Mouse (Mus musculus) left cerebral cortex, postnatal 36 days (tissue): ENCODE results near the gene Medag. TPM values are rescaled to one million over a fixed set of nuclear protein-coding genes. Genes with fewer than 3 reads are reported as not detected.
A peak's percentile ranks its signal among the peaks of the same experiment; 100 is the strongest.

Experiments
- DNase-seq, 2 experiments: peaks; one replicate each; pipeline ENCODE4 v3.0.0; 2021 to 2022; ENCODE audit warnings: low spot score in 2 of 2, mixed read lengths in 1 of 2
- intact Hi-C: fragments of 180-260 bp; cut with DNase I; formaldehyde crosslinking; loops from one replicate; pipeline ENCODE4 v1.15.1; 2025
- total RNA-seq, 2 experiments: library from RNA; stranded (reverse); gene quantifications; 2 replicates each; pipeline ENCODE4 v1.2.3; 2021

The Medag gene
- 10 to 100 TPM; 14.5 to 16.5 TPM for total RNA-seq

DNA sequence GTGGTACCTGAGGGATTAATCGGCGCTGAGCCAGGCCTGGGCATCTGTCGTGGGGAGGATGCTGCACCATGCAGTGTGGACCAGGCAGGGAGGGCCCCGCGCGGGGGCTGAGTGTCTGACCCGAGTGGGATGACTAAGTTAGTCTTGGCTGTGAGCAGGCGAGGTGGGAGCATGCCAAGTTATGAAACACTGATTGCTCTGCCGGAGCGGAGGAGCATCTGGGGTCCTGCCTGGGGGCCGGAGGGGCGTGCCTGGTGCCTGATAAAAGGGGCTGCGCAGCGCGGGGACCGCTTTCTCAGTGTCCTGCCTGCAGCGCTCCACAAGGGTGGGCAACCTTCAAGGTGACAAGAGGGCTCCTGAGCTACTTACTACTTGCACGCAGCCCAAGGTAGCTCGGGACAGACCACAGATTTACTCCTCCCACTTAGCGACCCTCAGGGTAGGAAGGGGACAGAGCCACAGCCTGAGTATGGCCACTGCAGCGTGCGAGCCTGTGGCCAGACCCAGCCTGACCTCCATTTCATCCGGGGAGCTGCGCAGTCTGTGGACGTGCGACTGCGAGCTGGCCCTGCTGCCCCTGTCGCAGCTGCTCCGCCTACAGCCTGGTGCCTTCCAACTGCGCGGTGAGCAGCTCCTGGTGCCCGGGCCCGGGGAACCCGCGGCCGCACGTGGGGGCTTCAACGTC, at the start of gene Medag:
Gene Medag, plus strand, starts transcription at position 241 of the 685 bp plus-strand sequence.
- DNase-seq, result peak; percentile 54 to 71
- intact Hi-C loops, result no loop called here

DNA sequence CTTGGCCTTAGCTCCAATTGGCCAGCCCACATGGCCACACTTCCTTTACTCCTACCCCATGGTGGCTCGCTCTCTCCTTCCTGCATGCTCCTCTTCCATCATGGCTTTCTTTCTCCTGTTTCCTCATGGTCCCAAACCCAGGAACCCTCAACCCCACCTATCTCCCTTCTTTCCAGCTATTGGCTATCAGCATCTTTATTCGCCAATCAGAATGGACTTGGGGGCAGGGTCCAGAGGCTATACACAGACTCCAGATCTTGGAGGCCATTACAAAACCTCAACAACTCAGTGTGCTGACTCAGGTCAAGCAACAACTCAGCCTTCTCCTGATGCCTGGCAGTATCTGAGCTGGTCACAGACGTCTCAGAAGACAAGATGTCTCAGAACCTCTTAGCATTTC, 48.9 kb upstream of the Medag start:
- no peak for DNase-seq
- intact Hi-C loops, result no loop called here

GRCm38 (mm10) chr5:149363903-149364755, 47.4 kb upstream of the Medag start:
- DNase-seq, result no peak
- intact Hi-C loops, result no loop called here

- DNase-seq, result no peak
- intact Hi-C loops, result no loop called here
Measured at GRCm38 (mm10) chr5:149367011-149367410, 44.5 kb upstream of the Medag start.

DNA sequence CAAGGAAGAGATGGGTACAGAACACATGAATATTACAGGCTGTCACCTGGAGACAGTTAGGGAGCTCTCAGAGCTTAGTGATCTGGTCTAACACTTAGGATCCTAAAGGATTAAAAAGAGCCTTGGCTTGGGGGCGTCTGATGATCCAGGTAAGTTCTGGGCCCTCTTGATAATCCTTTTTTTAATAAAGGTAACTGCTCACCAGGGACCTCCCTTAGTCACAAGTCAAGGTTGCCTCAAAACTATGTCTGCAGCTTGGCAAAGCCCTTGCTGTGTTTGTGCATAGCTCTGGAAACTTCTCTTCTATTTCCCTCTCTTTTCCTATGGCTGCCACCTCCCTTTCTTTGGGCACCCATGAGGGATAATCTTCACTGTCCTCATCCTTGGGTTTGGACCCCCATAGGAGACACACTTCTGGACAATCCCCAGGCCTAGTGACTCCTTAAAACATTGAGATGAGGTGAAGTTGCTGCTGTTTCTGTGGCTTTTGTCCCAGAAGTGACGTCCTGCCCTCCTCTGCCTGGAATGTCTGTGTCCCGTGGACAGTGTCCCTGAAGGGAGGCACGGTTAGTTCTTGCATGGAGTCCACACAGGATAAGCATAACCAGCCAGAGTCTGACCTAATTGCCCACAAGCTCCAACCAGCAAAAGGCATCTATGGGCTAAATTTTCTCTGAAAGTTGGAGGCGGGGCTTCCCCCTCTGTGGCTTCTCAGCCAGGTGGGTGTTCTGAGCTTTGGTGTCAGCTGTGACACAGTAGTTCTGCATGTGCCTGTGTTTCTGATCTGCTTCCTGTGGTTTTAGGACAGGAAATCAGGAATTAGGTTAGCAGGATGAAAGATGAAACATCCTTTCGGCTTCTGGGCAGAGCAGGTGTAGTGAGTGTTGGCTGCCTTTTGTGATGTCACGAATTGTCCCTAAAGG, 43.7 kb upstream of the Medag start:
- intact Hi-C loops, result no loop called here
- DNase-seq, result no peak

- intact Hi-C loops, result no loop called here
- DNase-seq, result no peak
Measured at GRCm38 (mm10) chr5:149368575-149369312, 42.8 kb upstream of the Medag start.

DNA sequence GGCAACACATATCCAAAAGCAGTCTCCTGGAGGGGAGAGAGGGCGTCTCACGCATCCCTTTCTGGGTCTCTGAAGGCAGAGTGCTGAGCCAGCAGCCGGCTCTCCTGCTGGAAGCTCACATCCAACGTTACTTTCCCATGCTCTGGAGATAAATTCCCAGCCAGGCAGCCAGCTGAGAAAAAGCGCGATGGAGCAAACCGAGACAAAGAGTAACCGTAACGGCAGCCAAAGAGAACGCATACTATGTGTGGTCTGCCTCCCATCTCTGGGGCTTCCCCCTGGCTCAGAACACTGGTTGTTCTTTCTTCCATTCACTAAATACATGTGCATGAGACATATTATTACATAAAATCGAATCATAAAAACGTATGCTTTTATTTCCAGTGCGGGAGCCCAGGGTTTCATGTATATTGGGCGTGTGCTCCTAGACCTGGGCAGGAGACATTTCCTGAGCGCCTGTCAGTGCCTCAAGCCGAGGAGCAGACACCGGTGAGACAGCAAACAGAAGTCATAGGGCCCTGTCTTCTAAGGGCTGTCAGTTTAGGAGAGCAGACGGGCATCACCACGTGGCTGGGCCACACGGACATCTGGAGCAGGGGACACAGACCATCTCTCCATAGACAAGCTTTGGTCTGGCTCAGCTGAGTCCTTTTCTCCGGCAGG, 42.0 kb upstream of the Medag start:
- intact Hi-C loops, result no loop called here
- DNase-seq, result no peak

DNA sequence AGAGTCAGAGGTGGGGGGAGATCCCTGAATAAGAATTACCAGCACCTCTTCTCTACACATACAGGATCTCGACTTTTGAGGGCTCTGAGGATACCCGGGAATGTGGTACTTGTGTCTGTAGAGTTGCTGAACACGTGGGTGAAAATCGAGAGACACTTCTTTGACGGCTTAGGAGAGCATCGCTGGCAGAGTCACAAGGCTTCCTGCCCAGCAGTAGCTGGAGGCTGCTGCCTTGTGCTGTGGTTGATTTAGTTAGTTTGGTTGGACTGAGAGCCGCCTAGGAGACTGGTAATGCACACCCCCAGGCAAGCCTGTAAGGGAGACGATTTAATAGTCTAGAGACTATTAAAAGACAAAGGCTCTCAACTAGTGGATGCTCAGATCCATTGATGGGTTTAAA, 39.5 kb upstream of the Medag start:
- no peak for DNase-seq
- intact Hi-C loops, result no loop called here

DNA sequence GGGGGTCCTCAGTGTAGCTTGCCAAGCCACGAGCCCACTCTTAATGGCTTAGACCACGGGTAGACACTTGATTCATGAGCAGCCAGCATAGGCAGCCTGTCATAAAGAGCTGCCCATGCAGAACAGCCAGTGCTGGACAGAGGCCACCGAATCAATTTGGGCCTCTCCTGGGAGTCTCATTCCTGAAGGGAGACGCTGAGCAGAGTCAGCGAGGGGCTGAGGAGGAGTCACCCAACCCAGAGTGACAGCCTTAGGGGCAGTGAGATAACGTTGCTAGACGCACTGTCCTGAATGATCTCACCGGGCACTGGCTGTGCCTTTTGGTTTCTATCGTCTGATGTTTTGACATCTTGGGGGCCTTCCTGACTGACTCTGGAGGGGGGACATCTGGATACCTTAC, 38.3 kb upstream of the Medag start:
- no peak for DNase-seq
- intact Hi-C loops, result no loop called here

DNA sequence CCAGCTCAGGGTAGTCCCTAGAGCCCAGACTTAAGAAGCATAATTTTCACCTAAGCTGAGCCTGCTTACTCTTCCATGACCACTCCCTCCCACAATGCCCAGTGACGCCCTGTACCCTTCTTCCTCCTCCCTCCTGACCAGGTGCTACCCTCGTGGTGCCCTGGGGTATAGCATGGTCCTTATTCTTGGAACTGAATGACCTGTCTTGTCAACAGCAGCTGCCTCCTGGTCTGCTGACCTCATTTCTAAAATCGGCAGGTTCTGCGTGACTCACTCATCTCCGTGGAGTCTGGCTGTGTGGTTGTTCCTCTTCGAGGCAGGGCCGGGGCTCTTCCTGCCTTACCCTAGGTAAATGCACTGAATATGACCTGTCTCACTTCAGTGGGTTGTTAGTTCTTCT, 37.5 kb upstream of the Medag start:
- peak; percentile 27 to 33 for DNase-seq

GRCm38 (mm10) chr5:149375074-149375888, 36.3 kb upstream of the Medag start:
- no peak for DNase-seq
- intact Hi-C loops, result loop anchor here (5.0 kb wide), 1 partner anchor 147 kb away; no protein-coding TSS in a partner anchor

More for the DNA sequence above, 37.5 kb upstream of the Medag start:
- intact Hi-C loops, result no loop called here

GRCm38 (mm10) chr5:149375889-149376212, 35.7 kb upstream of the Medag start:
- intact Hi-C loops, result loop anchor here (5.0 kb wide), 1 partner anchor 146 kb away; no protein-coding TSS in a partner anchor
- DNase-seq, result peak; percentile 77 to 87

- intact Hi-C loops, result loop anchor here (5.0 kb wide), 1 partner anchor 146 kb away; no protein-coding TSS in a partner anchor
- DNase-seq, result no peak
Measured at GRCm38 (mm10) chr5:149376367-149376766, 35.2 kb upstream of the Medag start.

GRCm38 (mm10) chr5:149377253-149377652, 34.3 kb upstream of the Medag start:
- no peak for DNase-seq
- intact Hi-C loops, result loop anchor here (5.0 kb wide), 1 partner anchor 145 kb away; no protein-coding TSS in a partner anchor

DNA sequence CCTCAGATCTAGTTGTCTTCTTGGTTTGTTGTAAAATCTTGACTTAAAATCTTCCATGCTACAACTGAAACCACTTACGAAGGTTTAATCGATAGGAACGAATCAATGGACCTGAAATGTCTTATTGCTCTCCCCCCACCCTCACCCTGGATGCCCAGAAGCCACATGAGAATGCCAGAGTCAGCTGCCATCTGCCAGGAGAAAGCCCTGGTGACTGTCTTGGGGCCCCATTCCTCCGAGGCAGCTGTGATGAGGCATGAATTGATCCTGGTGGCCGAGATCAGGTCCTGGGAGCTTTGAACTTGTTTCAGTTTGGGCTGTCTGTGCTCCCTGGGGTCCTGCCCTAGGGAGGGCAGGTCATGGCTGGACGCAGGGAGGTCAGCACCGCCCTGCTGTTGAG, 33.0 kb upstream of the Medag start:
- DNase-seq, result no peak
- intact Hi-C loops, result loop anchor here (5.0 kb wide), 1 partner anchor 144 kb away; no protein-coding TSS in a partner anchor

- DNase-seq, result peak; percentile 29 to 36
- intact Hi-C loops, result loop anchor here (5.0 kb wide), 1 partner anchor 143 kb away; no protein-coding TSS in a partner anchor
Measured at GRCm38 (mm10) chr5:149379131-149379784, 32.3 kb upstream of the Medag start.

GRCm38 (mm10) chr5:149379861-149380260, 31.7 kb upstream of the Medag start:
- intact Hi-C loops, result loop anchor here (5.0 kb wide), 2 partner anchors 62 to 142 kb away; no protein-coding TSS in a partner anchor
- DNase-seq, result no peak
